Mouse (Mus musculus) liver, embryonic 15.5 days (tissue): Measurements from ENCODE around the gene Mtss1l. TPM values are rescaled to one million over a fixed set of nuclear protein-coding genes. Genes with fewer than 3 reads are reported as not detected.

Experiments used
- ATAC-seq: fragments of 200-750 bp; cut with Nextera tagmentation; 2 replicates; pipeline ENCODE4 v1.8.0; 2017; ENCODE audit warnings: moderate number of reproducible peaks, mild to moderate bottlenecking, moderate library complexity; ENCODE audit not compliant: insufficient read depth
- H3K27ac ChIP-seq: fragments of 300-500 bp; sonication (generic); replicated peaks from 2 replicates; pipeline ENCODE4 v1.5.1; 2015; ENCODE audit warnings: mild to moderate bottlenecking, inconsistent platforms
- H3K27me3 ChIP-seq: fragments of 300-500 bp; sonication (generic); 2 replicates; pipeline ENCODE4 v1.6.1; 2015; ENCODE audit warnings: mild to moderate bottlenecking, inconsistent platforms
- H3K36me3 ChIP-seq: fragments of 300-500 bp; sonication (generic); replicated peaks from 2 replicates; pipeline ENCODE4 v1.6.1; 2015; ENCODE audit warnings: moderate library complexity, mild to moderate bottlenecking, inconsistent platforms
- H3K4me1 ChIP-seq: fragments of 300-500 bp; sonication (generic); replicated peaks from 2 replicates; pipeline ENCODE4 v1.6.1; 2015; ENCODE audit warnings: inconsistent platforms
- H3K4me2 ChIP-seq: fragments of 300-500 bp; sonication (generic); 2 replicates; pipeline ENCODE4 v1.6.1; 2015; ENCODE audit warnings: moderate library complexity, mild to moderate bottlenecking, inconsistent platforms
- H3K4me3 ChIP-seq: fragments of 300-500 bp; sonication (generic); replicated peaks from 2 replicates; pipeline ENCODE4 v1.5.1; 2015; ENCODE audit warnings: mild to moderate bottlenecking, inconsistent platforms
- H3K9ac ChIP-seq: fragments of 300-500 bp; sonication (generic); 2 replicates; pipeline ENCODE4 v1.6.1; 2015; ENCODE audit warnings: moderate library complexity, mild to moderate bottlenecking, inconsistent platforms
- H3K9me3 ChIP-seq: fragments of 300-500 bp; sonication (generic); replicated peaks from 2 replicates; pipeline ENCODE4 v1.6.1; 2016; ENCODE audit warnings: inconsistent platforms
- WGBS: fragments of 180-500 bp; shearing (Covaris S2); methylation state at CpG from one replicate; pipeline ENCODE4 v1.1.7; 2015; ENCODE audit warnings: mixed read lengths; ENCODE audit not compliant: insufficient replicate concordance; 5-methylcytosine and 5-hydroxymethylcytosine counted together
- polyA plus RNA-seq: library from polyadenylated mRNA; unstranded; fragments of >200 nt; fragmentation: Nextera tagmentation; extraction: Ambion mirVana; gene quantifications from 2 replicates; pipeline ENCODE4 v1.2.1, GENCODE M21; 2015

Gene Mtss1l
- polyA plus RNA-seq, 1 experiment from 2014 or later = 1.0 TPM

DNA sequence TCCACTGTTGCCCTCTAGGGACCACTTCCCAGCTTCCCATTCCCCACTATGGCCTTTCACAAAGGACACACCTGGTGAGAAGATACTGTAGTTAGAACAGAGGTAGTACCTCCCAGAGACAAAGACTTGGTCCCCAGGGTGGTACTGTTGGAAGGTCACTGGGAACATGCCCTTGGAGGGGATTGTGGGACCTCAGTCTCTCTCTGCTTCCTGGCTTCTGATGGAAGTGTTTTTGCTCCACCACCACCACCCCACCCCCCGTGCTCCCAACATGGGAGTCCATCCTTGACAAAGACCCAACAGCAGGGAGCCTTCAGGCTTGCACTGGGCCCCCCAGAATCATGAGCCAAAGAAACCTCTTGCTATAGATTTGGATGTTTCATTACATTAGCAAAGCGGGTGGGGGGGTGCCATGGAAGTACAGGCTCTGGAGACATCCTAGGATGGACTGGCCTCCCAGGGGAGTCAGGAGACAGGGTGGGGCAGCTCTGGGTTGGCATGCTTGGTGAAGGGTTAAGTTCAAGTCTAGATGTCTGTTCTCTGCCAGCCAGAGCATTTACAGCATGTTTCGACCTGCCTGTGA lies 14.9 kb upstream of the Mtss1l start:
- Histone ChIP-seq H3K4me2 (no peak overlapping the region), H3K27me3 (no peaks in the 10 kb centered on the region), H3K36me3 (peaks cover 15% of the 10 kb centered on the region), H3K27ac (no peak overlapping the region), H3K4me3 (no peak overlapping the region), H3K4me1 (no peaks in the 10 kb centered on the region), H3K9ac (no peak overlapping the region), H3K9me3 (no peaks in the 10 kb centered on the region)
- WGBS = 70% methylated on average over 3 of the region's 3 CpGs
- ATAC-seq = no peak

DNA sequence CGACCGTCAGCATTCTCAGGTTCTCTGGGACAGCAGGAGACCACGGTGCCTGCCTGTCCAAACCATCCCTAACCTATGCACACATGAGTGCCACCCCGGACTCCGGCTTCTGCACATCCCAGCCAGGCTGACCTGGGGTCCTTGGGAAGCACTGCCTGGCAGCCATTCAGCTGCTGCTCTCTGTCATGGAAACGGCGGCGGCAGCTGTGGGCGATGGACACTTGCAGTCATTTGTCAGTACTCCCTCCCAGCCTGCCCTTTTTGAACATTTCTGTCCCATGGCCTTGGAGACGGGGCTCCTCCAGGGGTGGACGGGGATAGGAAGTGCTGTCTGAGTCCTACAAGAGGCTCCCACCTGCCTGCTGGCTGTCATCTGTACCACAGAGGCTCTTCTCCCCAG lies 12.8 kb upstream of the Mtss1l start:
- Histone ChIP-seq H3K36me3 (peaks cover 28% of the 10 kb centered on the region), H3K4me3 (no peak overlapping the region), H3K27ac (no peak overlapping the region), H3K9ac (no peak overlapping the region), H3K27me3 (no peaks in the 10 kb centered on the region), H3K4me2 (no peak overlapping the region), H3K9me3 (no peaks in the 10 kb centered on the region), H3K4me1 (no peaks in the 10 kb centered on the region)
- WGBS = 82% methylated on average over 11 of the region's 11 CpGs
- ATAC-seq = no peak

DNA sequence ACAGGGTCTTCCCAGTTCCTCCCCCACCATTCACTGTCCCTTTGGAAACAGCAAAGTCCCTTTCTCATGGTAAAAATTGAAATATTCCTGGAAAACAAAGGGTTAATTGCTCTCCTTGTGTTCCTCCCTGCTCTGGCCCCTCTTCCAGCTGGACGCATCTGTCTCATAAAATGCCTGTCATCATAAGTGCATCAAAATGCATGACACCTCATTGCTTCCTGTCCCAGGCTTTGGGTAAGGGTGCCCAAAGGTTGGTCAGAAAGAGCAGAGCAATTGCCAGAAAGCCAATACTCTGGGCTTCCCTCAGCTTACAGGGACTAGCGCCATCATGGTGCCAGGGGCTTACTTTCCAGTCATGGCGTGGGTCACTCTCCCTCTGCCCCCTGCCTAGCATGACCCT lies 10.7 kb upstream of the Mtss1l start:
- WGBS = 58% methylated on average over 3 of the region's 3 CpGs
- Histone ChIP-seq H3K36me3 (peaks cover 35% of the 10 kb centered on the region), H3K4me2 (no peak overlapping the region), H3K4me1 (no peaks in the 10 kb centered on the region), H3K27me3 (no peaks in the 10 kb centered on the region), H3K4me3 (no peak overlapping the region), H3K27ac (no peak overlapping the region), H3K9ac (no peak overlapping the region), H3K9me3 (no peaks in the 10 kb centered on the region)
- ATAC-seq = no peak

DNA sequence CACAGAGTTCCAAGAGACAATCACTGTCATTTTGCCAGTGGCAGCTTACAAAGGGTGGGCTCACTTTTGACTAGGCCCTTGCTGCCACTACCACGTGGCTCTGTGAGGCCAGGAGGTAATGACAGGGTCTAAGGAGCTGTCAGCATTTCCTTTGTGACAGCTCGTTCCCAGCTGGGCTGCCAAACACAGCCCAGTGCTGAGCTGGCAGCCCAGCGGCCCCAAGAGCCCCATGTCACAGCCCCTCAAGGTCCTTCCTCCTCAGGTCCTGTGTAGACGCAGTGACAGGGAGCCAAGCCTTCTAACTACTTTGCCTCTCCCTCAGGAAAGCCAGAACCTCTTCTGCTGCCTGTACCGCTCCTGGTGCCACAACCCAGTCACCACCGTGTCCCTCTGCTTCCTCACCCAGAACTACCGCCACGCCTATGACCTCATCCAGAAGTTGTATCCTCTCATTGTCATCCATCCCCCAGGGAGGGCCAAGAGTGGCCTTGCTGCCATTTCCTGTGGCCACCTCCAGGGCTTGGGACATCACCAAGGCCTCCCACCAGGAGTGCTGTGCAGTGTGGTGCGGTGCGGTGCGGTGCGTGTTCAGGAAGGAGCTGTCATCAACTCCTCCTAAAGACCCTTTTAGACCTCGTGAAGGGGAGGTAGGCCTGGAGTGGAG lies 9.9 kb upstream of the Mtss1l start:
- ATAC-seq = peak; percentile 46; the same call in 1 of the 2 replicates
- no peaks in the 10 kb centered on the region for H3K27me3 ChIP-seq
- peaks cover 35% of the 10 kb centered on the region for H3K36me3 ChIP-seq
- no peaks in the 10 kb centered on the region for H3K4me1 ChIP-seq
- H3K4me2 ChIP-seq = no peak overlapping the region
- H3K27ac ChIP-seq = no peak overlapping the region
- no peak overlapping the region for H3K4me3 ChIP-seq
- WGBS = 66% methylated on average over 13 of the region's 13 CpGs
- no peak overlapping the region for H3K9ac ChIP-seq
- no peaks in the 10 kb centered on the region for H3K9me3 ChIP-seq

DNA sequence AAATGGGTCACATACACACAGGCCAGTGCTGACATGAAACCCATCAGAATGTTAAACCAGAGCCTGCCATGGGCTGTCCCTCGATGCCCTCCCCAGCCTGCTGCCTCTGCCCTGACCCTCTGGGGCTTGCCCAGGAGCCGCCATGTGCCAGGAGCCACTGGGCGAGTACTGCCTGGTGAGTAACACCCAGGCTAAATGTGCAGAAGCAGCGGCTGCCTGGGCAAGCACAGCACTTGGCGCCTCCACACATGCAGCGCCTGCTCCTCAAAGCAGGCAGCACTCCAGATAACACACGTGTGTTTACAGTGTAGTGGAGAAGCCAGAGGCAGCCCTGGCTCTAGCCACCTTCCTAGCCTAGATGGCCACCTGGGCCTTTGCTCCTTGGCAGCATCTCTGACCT lies 8.2 kb upstream of the Mtss1l start:
- 70% methylated on average over 7 of the region's 7 CpGs for WGBS

DNA sequence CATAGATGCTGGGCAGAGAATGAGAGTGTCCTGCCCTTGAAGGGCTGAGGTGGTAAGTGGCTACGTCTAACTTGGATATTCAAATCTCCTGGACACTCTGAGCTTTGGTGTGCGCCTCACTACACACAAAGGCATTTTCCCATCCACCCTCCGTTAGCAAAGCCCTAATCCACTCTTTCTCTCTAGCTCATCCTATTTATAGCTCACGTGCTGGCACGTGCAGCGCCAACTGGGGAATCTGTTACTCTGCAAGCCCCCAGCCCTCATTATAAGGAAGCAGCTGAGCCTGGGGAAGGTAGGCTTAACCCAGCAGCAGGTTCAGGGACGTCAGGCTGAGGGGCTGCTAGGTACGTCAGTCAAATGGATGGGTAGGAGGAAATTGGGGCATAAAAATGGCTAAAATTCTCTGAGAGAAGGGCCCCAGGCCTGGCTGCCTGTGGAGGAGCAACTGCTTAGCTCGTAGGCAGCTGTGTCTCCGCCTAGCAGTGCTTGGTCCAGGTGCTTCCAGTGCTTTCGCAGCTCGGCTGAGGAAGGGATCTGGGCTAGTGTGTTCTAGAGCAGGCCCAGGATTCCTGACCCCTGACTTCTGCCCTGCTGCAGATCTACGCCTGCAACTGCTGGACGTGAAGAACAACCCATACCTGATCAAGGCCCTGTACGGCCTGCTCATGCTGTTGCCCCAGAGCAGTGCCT lies 6.3 kb upstream of the Mtss1l start:
- Histone ChIP-seq H3K27ac (no peak overlapping the region), H3K27me3 (peaks cover 14% of the 10 kb centered on the region), H3K9me3 (no peaks in the 10 kb centered on the region), H3K4me3 (no peak overlapping the region), H3K4me1 (0 out of 2 replicates have a peak, but pooled peaks cover 3% of the 10 kb centered on the region), H3K9ac (no peak overlapping the region), H3K36me3 (peaks cover 34% of the 10 kb centered on the region), H3K4me2 (no peak overlapping the region)
- WGBS = 68% methylated on average over 15 of the region's 15 CpGs
- ATAC-seq = no peak

More for the DNA sequence above, 8.2 kb upstream of the Mtss1l start:
- Histone ChIP-seq H3K4me2 (no peak overlapping the region), H3K27ac (no peak overlapping the region), H3K9me3 (no peaks in the 10 kb centered on the region), H3K27me3 (no peaks in the 10 kb centered on the region), H3K9ac (no peak overlapping the region), H3K36me3 (peaks cover 35% of the 10 kb centered on the region), H3K4me3 (no peak overlapping the region), H3K4me1 (no peaks in the 10 kb centered on the region)
- ATAC-seq = no peak

DNA sequence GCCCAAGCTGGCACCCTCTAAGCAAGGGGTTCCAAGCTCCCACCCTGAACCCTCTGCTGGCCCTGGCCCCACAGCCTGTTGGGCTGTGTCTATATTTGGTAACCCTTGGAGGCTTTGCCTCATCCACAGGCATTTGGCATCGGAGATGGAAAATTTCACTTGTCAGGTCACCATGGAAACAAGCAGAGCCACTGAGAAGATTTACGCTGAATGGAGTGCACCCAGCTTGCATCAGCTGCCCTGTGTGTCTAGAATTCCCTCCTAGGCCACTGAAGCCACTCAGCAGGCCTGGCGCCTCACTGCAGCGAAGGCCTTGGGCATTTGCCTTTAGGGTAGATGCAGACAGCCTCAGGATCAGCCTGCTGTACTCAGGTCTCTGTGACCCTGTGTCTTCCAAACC lies 5.2 kb upstream of the Mtss1l start:
- Histone ChIP-seq H3K4me1 (peaks cover 8% of the 10 kb centered on the region; the same call in 1 of the 2 replicates), H3K4me3 (no peak overlapping the region), H3K9me3 (no peaks in the 10 kb centered on the region), H3K27ac (no peak overlapping the region), H3K4me2 (no peak overlapping the region), H3K9ac (no peak overlapping the region), H3K27me3 (peaks cover 25% of the 10 kb centered on the region), H3K36me3 (peaks cover 23% of the 10 kb centered on the region)
- no peak for ATAC-seq
- 71% methylated on average over 4 of the region's 4 CpGs for WGBS

DNA sequence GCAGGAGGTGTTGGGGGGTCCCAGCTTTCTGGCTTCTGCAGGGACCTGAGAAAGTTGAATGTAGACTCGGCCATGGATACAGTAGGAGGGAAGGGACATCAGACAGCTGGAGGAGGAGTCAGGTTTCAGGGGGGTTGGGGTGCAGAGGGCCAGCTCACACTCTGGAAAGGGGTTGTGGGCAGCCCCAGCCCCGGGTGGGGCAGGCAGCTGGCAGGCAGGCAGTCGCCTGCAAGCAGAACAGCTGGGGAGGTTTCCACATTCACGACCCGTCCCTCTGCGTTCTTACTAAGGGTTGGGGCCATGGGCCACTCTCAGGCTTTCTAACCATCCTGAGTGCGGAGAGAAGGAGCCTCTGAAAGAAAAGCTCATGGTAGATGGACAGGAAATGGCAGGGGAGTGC lies 4.1 kb upstream of the Mtss1l start:
- ATAC-seq = no peak
- WGBS = 57% methylated on average over 7 of the region's 7 CpGs
- Histone ChIP-seq H3K4me1 (peaks cover 12% of the 10 kb centered on the region; the same call in 1 of the 2 replicates), H3K9ac (no peak overlapping the region), H3K4me2 (no peak overlapping the region), H3K9me3 (no peaks in the 10 kb centered on the region), H3K4me3 (no peak overlapping the region), H3K27ac (no peak overlapping the region), H3K36me3 (peaks cover 13% of the 10 kb centered on the region), H3K27me3 (peaks cover 36% of the 10 kb centered on the region)

DNA sequence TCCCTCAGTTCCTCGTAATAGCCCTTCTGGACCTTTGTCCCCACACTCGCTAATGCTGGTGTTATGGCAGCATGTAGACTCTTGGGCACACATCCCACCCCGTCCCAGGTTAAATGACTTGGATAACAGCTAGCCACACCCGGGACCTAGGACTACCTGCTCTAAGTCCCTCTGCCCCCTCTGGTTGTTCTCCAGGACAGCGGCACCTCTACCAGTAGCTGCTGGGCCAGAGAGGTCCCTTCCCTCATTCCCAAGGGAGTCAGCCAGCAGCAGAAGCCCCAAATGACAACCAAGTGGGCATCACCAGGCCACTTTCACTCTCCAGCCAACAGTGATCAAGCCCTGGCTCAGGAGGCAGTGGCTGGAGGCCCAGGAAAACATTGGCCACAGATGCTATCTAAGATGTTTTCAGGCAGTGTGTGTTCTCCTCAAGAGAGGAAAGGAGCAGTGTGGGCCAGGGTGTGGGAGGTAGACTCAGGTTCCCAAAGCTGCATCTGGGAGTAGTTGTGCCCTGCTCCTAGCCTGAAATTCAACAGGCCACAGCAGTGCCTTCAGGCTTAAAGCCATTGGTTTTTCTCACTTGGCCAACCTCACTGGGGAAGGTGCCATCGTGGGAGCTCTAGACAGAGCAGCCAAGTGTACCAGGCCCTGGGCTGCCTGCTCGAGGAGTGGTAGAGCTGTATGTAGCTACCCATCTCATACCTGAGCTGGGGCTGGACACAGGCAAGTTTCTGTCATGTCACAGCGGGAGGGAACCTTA lies 2.9 kb upstream of the Mtss1l start:
- Histone ChIP-seq H3K4me1 (peaks cover 12% of the 10 kb centered on the region; the same call in 1 of the 2 replicates), H3K4me2 (no peak overlapping the region), H3K9me3 (no peaks in the 10 kb centered on the region), H3K36me3 (peaks cover 7% of the 10 kb centered on the region), H3K4me3 (no peak overlapping the region), H3K27ac (no peak overlapping the region), H3K27me3 (peaks cover 49% of the 10 kb centered on the region), H3K9ac (no peak overlapping the region)
- no peak for ATAC-seq
- WGBS = 60% methylated on average over 8 of the region's 8 CpGs

DNA sequence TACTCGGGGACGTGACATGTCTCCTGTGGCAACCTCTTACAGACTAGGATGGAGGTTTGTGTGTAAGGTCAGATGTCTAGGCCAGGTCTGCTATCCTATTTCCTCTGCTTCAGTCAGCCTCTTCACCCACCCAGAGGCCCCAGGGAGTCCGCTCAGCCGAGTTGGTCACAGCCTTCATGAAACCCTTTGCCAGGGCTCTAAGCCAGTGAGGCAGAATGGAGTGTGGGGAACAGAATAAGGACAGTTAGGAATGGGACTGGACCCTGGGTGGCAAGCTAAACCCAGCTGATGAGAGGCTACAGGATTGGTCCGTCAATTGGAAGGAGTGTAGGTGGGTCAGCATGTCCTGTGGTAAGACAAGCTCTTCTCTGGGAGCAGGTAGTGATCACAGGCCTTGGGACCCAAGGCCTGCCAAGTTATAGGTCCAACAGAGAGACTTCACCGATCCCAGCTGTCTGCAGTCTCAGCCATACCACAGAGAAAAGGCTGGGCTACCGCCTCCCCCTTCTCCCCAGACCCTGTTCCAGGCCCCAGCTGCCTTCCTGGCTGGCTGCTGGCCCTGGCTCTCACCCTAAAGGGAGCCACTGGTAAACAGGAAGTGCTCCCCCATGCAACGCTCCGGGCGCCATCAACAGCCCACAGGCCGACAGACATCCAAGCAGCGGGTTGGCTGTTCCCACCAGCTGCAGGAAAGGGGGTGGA lies 2.2 kb upstream of the Mtss1l start:
- Histone ChIP-seq H3K9me3 (no peaks in the 10 kb centered on the region), H3K4me2 (no peak overlapping the region), H3K27me3 (peaks cover 52% of the 10 kb centered on the region), H3K9ac (no peak overlapping the region), H3K4me3 (no peak overlapping the region), H3K4me1 (peaks cover 13% of the 10 kb centered on the region; the same call in 1 of the 2 replicates), H3K36me3 (peaks cover 7% of the 10 kb centered on the region; the same call in 1 of the 2 replicates), H3K27ac (no peak overlapping the region)
- ATAC-seq = no peak
- WGBS = 36% methylated on average over 12 of the region's 12 CpGs
